Mouse (Mus musculus) olfactory bulb, adult 2 months (tissue): ENCODE measurements around the gene Cfh. TPM values are rescaled to one million over a fixed set of nuclear protein-coding genes. Genes with fewer than 3 reads are reported as not detected.

Source experiments
- H3K27ac ChIP-seq: fragments of 200-500 bp; 2 replicates; pipeline ENCODE4 v1.5.1; 2012; ENCODE audit warnings: low read depth, low read length; ENCODE audit not compliant: insufficient read depth
- H3K4me1 ChIP-seq: fragments of 200-500 bp; 2 replicates; pipeline ENCODE4 v1.6.1; 2012; ENCODE audit warnings: low read length; ENCODE audit not compliant: control insufficient read depth, insufficient read depth
- H3K4me3 ChIP-seq: fragments of 200-500 bp; 2 replicates; pipeline ENCODE4 v1.5.1; 2012; ENCODE audit warnings: mild to moderate bottlenecking, low read depth, low read length, moderate library complexity; ENCODE audit not compliant: insufficient read depth
- CTCF ChIP-seq: fragments of 200-500 bp; IDR thresholded peaks from 2 replicates; pipeline ENCODE4 v1.5.1; 2012; ENCODE audit warnings: low read depth, mild to moderate bottlenecking, low read length, moderate library complexity; ENCODE audit not compliant: insufficient read depth
- POLR2A ChIP-seq: fragments of 200-500 bp; IDR thresholded peaks from 2 replicates; pipeline ENCODE4 v1.6.1; 2012; ENCODE audit warnings: mild to moderate bottlenecking, low read depth, low read length, moderate library complexity; ENCODE audit not compliant: insufficient read depth
- polyA plus RNA-seq: library from polyadenylated mRNA; stranded (reverse); fragments of >200 nt; gene quantifications from 2 replicates; pipeline ENCODE4 v1.2.4, GENCODE M21; 2012; ENCODE audit warnings: low replicate concordance; ENCODE audit not compliant: missing spikeins, insufficient read depth, insufficient read length

Cfh gene
- polyA plus RNA-seq, 1 experiment: not detected

- H3K27ac ChIP-seq: no peak overlapping the region
- no peaks in the 10 kb centered on the region for H3K4me1 ChIP-seq
- H3K4me3 ChIP-seq: no peak overlapping the region
- TF ChIP-seq CTCF (no peak), POLR2A (no peak)
These were observed 114.1 kb downstream of the Cfh start for GRCm38 (mm10) chr1:140069471-140069870.

Other genes starting within 250 kb of the Cfh start
- not detected in 2 replicates for gene Kcnt2, start 62.4 kb upstream of the Cfh start, polyA plus RNA-seq